Mouse (Mus musculus) frontal cortex, postnatal 36 days (tissue): Measurements from ENCODE around the gene Fgfr2.

Experiments
- DNase-seq, 2 experiments: peaks; one replicate each; pipeline ENCODE4 v3.0.0; 2022; ENCODE audit warnings: low spot score in 2 of 2

The Fgfr2 gene

DNA sequence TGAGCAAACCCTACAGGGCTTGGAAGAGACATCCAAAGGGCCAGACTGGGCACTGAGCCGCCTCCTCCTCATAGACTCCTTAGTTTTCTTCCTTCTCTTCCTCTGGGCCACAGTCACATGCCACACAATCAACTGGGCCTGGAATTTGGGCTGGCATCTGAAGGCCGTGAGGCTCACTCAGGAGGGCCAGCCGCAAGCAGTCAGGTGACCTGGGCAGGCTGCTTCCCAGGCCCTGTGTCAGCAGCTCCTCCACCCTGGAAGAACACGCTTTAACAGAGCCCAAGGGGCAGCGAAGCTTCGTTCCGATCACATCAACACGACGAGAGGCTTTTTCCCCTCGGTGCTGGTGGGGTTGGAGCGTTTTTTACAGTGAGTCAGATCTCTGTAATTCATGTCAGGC lies 320.5 kb downstream of the Fgfr2 start:
- no peak for DNase-seq

DNA sequence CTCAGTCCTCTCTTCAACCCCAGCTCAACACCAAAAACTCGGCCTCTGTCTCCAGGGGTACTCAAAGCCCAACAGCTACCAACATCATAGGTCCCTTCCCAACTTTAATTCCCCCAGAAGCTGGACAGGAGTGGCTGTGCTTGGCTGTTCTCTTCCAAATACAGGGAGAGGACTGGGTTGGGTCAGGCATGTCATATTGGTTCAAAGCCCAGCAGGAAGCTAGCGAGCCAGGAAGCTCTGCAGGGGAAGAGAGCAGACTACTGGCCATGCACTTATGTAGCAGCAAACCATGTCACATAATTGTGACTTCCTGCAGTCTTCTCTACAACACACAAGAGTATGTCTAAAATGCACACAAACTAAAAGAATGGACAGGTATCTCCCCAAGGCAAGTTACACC lies 321.1 kb downstream of the Fgfr2 start:
- no peak for DNase-seq

DNA sequence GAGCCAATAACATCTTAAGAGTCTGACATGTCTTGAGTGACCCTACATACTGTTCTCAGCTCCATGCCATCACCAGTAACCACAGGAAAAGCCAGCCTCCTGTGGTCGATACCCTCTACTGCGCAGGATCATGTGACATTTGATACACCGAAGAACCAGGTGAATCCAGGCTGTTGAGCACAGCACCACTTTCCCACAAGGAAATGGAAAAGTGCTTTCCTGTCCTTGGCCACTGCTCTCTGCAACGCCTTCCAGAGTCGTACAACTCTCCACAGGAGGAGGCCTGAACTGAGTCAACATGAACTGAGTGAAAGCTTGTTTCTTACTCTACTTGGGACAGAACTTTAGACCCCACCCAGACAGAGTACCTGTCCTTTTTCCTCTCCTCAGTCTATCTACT lies 321.6 kb downstream of the Fgfr2 start:
- DNase-seq = no peak

DNA sequence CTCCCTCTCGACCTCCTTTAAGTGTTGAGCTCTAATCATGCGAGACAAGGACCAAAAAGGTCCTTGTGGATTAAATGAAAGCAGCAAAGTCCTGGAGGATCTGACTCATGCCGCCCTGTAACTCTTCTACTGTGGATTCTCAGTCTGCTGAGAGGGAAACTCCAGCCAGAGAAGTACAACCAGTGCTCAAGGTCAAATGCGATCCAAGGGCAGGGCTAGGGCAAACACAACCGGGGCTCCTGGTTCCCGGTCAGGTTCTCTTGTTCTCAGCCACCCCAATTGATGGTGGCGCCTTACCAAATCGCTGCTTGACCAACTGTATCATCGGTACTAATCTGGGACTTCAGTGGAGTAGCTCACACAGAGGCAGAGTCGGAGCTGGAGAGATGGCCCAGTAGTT lies 322.3 kb downstream of the Fgfr2 start:
- DNase-seq = no peak

DNA sequence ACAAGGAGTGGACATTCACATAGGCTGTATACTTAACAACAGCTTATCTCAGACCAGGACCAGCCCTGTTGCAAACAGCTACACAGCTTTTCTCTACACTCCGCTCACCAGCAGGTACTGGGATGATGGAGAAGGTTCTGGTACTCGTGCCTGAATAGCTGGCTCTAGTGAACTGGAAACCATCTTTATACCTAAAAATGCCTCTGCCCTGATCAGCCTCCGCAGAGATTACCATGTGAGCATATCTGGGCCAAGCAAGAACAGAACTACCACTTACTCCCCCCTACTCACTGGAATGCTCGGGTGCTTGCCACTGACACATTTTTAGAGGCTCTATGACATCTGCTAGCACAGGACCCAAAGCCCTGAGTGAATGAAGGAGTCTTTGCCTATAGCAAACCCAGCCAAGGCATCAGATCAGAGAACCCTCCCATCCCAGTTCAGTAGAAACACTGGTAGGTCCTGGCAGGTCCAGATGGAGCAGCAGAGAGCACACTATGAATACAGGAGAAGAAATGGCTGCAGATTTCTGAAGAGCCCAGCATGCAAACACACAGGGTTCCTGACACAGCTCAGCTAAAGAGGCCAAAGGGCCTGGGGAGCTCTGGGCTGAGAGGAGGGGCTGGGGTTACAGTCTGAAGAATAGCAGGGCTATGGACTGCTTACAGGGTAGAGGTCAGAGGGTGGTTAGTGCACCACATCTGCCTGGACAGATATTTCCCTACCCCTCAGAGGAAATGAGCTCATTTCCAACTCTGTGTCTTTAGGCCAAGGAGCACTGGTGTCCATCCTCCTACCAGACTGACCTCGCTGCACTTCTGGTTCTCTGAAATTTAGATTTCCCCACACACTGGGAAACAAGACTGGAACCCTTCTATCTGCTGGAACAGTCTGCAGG lies 323.8 kb downstream of the Fgfr2 start:
- no peak for DNase-seq

DNA sequence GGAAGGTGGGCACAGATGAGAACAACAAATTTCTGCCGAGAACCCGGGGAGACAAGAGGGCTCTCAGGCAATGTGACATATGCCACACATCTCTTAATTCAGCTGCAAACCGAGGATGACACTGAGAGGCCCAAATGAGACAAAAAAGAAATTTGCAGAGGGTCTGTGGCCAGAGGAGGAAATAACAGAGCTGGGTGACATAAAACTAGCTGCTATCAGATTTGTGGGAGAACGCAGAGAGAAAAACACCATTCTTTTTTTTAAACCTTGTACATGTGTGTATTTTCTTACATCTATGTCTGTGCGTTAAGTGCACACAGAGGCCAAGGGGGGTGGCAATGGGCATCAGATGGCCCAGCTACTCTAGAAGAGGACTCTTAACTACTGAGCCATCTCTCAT lies 328.0 kb downstream of the Fgfr2 start:
- DNase-seq = no peak

DNA sequence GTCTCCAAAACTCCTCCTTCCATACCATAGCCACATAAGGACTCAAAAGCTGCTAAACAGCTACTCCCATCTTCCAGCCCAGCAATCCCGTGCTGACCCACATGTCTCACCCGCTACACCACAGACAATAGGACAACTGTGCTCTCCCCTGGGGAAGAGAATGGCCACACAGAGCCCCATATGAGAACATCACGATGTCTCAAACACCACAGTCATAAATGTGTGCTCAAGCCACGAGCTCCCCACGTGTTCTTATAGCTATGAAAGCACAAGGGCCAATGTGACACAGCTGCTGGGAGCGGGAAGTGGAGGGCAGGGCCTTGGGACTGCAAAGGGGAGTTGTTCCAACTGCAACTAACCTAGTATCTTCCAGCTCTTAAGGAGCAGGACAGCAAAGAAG lies 329.7 kb downstream of the Fgfr2 start:
- DNase-seq = no peak

DNA sequence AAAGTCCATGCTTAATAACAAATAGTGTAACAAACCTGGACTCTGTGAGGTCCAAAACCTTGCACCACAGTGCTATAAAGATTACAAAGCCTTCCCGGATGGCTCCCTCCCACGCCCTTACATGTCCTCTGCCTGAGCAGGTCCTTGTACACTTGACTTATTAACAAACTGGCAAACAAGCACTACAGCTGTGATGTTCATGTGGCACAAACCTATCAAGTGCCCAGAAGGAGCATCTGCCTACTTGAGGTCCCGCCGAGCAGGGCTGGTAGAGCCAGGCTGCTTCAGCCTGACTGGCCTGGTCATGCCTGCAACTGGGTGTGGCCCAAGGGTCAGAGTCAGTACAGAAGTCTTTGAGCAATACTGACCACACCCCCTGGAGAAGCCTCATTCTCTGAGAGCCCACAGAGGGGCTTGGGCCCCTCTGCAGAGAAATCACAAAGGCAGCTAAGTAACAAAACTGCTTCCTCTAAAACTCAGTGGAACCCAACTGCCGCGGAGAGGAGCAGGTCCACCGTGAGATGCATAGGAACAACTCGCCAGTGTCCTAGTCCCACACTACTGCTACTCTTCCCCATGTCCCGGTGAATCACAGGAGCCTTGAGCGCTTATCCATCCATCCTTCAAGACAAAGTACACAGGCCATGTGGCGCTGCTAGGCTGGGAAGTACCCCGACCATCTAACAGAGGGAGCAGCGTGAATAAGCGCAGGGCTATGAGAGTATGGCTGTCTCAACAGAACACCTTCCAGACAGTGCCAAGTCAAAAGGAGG lies 332.5 kb downstream of the Fgfr2 start:
- no peak for DNase-seq

DNA sequence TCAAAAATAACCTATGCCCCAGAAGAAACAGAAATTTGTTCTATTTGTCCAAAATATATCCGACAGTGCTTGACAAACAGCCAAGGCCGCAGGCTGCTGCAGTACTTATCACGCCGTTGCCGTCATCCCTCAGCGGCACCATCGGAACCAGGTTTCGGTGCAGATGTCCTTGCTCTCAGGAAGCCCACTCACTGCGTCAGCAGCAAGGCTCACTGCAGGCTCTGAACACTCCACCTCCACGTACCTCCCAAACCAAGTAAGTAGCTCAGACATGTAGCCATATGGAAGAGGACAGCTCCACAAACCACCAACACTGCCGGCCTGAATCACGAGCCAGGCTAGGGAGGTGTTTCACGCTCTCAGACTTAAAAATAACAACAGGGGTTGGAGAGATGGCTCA lies 334.3 kb downstream of the Fgfr2 start:
- peak; percentile 85 to 93 for DNase-seq

DNA sequence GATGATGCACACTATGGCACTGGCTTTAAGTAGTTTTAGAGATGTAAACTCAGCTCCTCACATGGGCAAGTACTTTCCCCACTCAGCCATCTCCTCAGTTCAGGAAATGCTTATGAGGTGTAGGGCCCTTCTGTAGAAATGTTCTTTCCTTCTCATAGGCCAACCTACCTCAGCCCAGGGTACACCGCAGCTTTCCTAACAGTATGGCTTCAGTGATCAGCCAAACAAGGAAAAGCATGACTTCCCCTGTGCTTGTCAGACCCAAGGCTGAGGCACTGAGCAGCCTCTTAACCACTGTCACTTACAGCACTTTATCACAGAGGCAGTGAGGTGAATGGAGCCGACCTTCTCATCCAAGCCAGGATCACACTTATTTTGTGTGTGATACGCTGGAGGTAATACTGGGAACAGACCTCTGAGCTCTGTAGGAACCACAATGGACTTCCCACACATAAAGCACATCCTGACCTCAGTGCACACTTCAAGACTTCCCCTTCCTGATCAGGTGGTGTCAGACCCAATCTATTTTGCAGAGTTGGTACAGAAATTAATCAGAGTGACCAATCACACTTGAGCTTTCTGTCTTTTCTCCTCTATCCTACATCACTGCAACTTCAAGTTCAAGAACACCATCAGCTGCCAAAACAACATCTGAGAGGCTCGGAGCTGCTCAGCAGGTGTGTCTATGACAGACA lies 335.5 kb downstream of the Fgfr2 start:
- DNase-seq = no peak

DNA sequence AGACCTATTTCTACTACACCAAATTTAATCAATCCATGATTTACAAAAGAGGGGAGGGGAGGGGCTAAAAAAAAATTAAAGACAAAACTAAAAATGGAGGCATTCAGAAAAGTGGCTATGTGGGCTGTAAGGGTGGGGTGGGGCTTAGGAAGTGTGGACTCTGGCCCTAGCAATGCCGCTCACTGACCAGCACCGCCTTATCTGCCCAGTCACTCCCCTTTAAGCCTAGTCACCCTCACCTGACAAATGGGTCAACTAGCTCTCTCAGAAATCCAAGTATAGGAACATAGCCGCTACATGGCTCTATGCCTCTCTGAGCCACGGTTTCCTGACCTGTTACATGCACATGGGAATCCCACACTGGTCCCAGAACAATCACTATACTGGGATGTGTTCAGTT lies 336.1 kb downstream of the Fgfr2 start:
- no peak for DNase-seq

DNA sequence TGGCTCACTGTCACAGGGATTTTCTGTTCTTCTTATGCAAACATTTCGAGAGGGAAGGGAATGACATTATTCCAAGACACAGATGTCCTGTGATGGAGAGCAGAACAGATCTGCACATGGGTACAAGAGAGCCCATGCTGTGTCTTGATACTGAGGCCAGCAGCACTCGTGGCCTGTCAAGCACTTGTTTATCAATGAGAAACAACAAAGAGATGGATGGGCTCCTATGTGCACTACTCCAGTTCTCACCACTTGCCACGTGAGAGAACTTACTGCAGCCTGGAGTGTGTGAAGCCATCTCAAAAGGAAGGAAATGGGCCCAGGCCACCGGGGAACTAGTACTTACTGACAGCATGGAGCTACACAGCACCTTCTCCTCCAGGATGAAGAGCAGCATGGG lies 336.6 kb downstream of the Fgfr2 start:
- no peak for DNase-seq

DNA sequence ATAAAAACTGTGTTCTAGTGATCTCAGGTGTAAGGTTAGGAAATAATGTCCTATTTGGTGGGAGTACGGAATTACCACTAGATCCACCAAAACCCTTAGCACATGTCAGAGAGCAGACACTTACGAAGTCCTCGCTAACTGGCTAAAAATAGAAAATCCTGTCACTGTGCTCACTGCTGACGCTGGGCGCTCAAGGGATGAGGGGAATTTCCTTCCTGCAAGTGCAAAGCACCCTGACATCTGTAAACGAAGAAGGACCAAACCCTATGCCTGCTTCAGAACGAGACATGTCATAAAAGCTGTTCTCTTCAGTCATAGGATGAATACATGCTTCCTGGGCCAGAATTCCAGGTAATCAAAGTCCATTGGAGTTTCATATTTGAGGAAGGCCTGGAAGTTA lies 337.1 kb downstream of the Fgfr2 start:
- no peak for DNase-seq

DNA sequence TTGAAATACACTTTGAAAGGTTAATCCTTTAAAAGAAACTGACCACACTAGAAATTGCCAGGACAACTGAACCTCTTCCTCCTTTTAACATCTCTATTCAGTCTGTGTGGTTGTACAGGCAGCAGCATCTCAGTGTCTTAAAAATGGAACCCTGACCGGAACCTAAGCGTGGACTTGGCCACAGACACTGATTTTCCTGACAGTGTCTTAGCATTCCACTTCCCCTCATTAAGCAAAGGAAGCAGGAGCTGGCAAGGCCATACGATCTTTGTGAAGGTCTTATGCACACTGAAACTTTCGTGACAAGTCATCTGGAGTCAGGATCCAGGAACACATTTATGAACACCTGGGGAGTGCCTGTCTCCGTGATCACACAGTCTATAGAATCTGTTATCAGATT lies 339.0 kb downstream of the Fgfr2 start:
- DNase-seq = no peak

DNA sequence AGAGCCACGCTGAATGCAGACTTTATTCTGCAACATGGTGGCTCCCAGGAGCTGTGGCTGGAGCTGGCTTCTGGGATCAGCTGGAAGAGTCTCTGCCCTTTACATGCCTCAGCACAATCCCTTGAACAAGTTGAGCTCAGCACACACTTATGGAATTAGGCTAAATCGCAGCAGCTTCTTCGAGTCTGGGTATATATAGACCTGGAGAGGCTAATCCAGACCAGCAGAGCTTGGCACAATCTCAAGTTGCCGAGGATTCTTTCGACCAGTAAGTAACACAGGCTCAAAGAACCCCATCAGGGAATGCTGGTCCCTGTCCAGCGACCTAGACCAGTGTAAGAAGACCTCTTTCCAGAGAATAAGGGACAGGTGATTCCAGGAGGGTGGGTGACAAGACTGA lies 341.3 kb downstream of the Fgfr2 start:
- DNase-seq = no peak

DNA sequence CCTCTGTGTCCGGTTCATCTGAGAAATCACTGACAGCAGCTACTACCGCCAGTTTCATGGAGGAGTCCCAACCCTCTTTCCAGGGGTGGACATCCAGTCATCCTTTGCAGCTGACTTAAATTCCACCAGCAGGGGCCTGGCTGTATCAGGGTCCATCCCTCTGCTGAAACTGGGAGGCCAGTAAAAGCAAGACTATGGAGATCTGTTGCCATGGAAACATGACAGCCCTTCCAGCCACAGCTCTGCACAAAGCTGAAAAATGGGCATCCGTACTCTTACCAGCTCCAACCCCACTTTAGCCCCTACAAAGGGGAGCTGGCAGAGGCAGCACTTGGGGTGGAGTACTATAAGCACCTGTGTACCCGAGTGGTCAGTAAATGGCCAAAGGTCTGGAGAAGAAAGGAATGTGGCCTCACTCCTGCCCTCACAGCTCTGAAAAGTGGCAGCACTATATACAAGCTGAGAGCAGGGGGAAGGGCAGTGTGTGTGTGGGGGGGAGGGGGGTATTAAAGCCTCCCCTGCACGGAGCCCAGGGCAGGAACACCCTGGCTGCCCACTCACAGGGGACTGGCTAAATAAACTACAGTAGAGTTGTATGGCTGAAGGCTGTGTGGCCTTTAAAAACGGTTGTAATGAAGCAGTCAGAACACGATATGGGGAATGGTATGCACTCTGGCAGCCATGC lies 341.9 kb downstream of the Fgfr2 start:
- no peak for DNase-seq

DNA sequence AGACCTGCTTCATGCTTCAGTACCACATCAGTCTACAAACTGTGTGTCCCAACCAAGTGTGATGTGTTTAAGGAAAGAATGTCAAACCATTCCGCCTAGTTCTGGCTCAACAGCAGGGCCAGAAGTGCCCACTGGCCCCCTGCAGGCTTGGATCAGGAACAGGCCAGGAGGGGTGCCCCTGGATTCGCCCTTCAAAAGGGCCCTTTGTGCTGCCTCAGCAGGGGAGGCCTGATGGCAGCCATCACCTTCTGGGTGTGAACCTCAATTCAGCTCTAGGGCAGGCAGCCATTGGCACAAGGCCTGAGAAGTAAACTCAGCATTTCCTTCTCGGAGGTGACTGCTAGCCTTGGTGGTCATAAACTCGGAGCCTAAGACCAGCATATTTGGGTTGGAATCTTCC lies 342.5 kb downstream of the Fgfr2 start:
- no peak for DNase-seq

DNA sequence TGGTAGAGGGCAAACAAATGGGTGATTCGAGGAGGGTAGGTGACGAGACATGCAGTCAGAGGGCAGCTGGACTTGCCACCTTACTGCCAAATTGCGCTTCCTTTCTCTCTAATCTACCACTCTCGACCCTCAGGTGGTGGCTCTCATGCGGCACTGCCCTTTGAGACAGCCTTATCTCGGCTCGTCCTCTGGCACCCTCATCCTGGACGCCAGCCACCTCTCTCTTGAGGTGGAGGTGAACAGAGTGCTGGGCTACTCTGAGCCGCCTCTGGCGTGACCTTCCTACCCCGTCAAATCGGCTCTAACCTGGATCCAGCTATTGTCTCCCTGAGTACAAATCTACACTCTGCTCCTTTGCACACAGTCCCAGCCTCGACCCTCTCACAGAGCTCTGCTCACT lies 344.5 kb downstream of the Fgfr2 start:
- DNase-seq = no peak

DNA sequence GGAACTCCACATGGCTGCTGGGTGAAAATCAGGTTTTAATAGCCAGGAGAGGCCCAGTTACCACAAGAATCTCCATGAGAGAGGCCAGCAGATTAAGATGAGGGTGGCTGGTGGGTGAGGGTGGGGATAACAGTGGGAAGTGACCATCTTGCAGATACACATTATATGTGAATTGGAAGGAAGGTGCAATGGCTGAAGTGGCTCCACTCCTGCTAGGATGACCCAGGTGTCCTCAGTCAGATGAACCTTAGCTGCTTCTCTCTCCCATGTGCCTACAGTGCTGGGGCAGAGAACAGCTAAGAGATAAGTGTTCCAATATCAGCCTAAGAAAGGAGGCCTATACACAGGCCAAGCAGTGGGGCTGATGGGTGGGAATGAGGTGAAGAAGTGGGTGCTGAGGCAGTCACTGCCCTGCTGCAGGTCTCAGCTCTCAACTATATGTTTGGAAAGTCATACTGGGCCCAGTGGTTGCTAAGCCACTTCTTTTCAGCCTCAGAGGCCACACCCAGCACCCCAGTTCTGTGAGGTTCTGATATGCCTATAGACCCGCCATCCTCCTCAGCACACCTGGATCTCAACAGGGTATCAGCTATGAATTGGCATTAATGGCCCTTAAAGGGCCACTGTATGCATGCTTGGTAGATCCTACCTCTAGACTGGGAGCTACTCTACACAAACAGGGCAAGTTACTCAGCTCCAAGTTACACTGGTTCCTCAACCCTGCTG lies 345.3 kb downstream of the Fgfr2 start:
- DNase-seq = no peak

DNA sequence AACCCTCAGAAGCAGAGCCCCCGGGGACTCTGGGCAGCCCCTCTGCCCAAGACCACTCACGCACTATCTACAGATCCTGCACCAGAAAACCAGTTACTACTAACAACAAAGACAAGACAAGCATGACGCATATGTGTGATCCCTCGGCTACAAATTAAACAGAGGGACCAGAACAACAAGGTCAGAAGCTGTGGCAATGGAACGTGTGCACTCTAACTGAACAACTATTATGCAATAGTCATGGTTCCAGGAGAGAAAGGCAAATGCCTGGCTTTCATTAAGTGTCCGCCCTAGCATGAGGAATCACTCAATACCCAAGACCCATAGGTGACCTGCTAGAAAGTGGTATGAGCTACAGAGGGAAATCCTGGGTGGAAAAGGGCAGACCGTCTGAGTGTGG lies 346.0 kb downstream of the Fgfr2 start:
- no peak for DNase-seq

DNA sequence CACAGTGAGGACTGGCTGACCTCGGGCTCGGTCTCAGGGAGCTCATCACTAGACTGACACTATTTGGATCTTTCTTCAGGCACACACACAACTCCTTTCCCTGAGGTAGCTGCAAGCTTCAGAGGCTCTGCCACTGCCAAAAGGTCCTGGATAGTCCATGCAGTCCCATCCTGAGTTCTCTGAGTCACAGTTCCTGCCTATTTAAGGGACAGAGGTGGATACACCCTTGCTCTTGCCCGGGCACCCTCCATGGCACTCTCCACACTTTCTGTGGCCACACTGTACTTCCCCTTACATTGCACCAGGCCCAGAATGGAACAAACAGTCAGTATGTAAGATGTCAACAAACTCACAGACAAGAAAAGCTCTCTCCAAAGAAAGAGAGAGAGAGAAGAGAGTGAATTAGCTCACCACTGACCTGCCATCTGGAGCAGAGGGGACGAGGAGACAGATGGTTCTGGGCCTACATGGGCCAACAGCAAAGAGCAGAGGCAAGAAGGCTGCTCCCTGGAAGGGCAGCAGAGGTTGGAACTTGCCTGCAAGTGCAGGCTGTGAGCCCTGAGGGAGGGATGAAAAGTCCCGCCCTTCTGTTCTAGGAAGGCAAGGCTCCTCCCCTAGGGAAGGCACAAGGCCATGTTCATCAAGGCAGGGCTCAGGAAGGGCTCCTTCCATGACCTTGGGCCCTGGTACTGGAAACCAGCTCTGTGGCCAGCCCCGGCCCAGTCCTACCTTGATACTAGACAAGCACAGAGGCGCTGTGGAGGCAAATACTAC lies 346.6 kb downstream of the Fgfr2 start:
- DNase-seq = no peak
